Mouse (Mus musculus): ENCODE data around the gene Vdac2. TPM values are rescaled to one million over a fixed set of nuclear protein-coding genes. Genes with fewer than 3 reads are reported as not detected.

Vdac2 gene
- polyA plus RNA-seq, 1 experiment from 2014 or later = 121 TPM

Other genes with a start within 250 kb of the Vdac2 start
- gene Dupd1, start 110.7 kb upstream of the Vdac2 start, polyA plus RNA-seq (2015; fragmentation: Nextera tagmentation; extraction: Ambion mirVana) = 0.10 TPM in 1 of 2 replicates, not detected in the other
- 2.8 and 3.3 TPM in 2 replicates for gene Samd8, start 74.7 kb upstream of the Vdac2 start, polyA plus RNA-seq (2015; fragmentation: Nextera tagmentation; extraction: Ambion mirVana)
- 0.16 and 0.18 TPM in 2 replicates for gene Dusp13, start 74.1 kb upstream of the Vdac2 start, polyA plus RNA-seq (2015; fragmentation: Nextera tagmentation; extraction: Ambion mirVana)
- gene Comtd1, start 23.7 kb downstream of the Vdac2 start, polyA plus RNA-seq (2015; fragmentation: Nextera tagmentation; extraction: Ambion mirVana) = 19.5 and 20.1 TPM in 2 replicates
- gene Zfp503, start 164.4 kb downstream of the Vdac2 start, polyA plus RNA-seq (2015; fragmentation: Nextera tagmentation; extraction: Ambion mirVana) = 0.74 and 0.91 TPM in 2 replicates
- 0.13 and 0.28 TPM in 2 replicates for gene Lrmda, start 194.5 kb downstream of the Vdac2 start, polyA plus RNA-seq (2015; fragmentation: Nextera tagmentation; extraction: Ambion mirVana)